Mouse (Mus musculus): ENCODE measurements at regions not wholly inside any gene's neighbourhood (a gene's known extent, or its start where the extent isn't known, plus 50 kb on each side); places are given as distances from the start of the nearest gene placed in this dataset.
"Not testable (repeated sequence)": the region's sequence is repeated elsewhere in the genome, so short reads cannot be mapped to it uniquely, and the experiment has no call there.

DNA sequence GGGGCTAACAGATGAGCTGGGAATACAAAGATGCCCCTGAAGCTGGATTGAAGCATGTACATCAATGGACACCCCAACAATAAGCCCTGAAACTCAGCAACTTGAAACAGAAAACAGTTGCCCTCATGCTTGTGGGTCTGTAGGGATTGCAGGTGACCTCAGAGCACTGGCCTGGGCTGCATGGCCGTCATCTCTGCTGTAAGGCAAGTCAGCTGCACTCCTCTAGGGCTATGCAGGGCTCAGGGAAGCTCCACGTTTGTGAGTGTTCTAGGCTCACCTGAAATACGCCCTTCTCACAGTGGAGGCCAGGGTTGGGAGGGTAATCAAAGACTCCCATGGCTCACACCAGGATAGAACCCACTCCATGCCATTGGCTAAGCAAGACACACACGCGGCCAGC is 292.2 kb upstream of the Kdm8 start:
- in situ Hi-C loops (cut with MseI, MboI) = no loop called here

DNA sequence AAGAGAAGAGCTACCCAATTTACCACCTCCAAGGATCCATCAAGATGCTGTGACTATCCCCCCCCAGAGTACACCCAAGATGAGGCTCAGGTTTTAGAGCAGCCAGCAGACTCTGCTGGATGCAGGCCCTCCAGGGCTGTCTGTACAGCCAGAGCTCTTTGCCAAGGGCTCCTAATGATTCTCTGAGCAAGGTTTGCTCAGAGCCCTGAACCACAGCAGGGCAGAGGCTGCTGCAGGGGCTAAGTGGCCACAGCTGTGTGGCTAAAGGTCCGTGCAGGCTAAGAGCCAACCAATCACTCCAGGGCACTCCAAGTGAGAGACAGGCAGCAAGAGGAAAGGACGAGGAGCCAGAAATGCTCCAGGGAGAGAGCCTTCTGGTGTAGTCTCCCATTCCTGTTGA is 289.2 kb upstream of the Kdm8 start:
- in situ Hi-C loops (cut with MseI, MboI) = no loop called here

DNA sequence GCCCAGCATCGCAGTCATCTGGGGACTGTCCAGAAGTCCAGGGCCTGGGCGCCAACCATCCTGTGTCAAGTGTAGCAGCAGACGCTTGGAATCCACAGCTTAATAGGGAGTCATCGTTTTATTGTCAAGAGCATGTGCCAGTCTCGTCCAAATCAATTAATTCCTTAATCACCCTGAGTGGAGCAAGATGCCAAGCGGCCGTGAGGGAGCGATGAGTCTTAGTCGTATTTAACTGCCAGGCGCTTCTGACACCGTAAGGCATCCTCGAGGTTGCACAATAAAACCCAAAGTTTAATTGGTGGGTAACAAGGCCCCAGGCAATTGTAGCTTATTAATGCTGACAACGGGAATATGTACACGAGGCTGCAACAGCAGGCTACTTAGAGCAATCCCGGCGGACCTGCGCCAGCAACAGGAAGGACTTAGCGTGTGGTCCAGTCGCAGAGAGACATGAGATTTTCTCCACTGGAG is 277.6 kb upstream of the Kdm8 start:
- in situ Hi-C loops (cut with MseI, MboI) = no loop called here

DNA sequence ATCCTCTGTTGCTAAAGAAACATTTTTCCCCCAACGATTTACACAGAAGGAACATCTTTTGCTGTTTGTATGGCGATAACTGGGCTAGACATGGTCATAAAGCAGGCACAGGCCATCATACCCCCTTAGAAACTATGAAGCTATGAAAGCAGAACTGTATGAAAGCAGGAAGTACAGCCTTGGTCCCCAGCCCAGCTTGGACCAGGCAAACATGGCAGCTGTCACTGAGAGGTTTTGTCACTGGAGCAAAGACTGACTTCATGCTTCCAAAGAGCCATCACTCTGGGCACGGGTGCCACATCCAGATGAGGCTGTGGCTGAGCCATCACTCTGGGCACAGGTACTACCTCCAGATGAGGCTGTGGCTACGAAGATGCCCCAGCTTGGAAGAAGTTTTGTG is 276.8 kb upstream of the Kdm8 start:
- in situ Hi-C loops (cut with MseI, MboI) = no loop called here

DNA sequence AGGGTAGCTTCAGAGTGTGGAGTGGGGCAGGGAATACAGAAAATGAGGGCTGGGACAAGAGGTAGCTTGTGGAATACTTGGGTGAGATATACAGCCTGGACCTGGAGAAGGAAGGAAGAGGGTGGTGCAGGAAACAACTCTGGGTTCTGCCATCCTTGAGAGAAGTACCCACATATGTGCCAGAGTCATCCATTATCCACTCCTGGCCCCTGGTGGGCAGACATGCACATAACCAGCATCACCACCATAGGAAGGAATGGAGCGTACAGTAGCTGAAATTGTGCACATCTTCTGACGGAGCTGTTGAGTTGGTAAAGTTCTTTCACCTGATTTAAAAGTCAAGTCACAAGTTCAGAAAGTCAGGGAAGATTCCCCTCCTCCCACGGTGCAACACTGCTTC is 262.9 kb upstream of the Kdm8 start:
- in situ Hi-C loops (cut with MseI, MboI) = no loop called here

DNA sequence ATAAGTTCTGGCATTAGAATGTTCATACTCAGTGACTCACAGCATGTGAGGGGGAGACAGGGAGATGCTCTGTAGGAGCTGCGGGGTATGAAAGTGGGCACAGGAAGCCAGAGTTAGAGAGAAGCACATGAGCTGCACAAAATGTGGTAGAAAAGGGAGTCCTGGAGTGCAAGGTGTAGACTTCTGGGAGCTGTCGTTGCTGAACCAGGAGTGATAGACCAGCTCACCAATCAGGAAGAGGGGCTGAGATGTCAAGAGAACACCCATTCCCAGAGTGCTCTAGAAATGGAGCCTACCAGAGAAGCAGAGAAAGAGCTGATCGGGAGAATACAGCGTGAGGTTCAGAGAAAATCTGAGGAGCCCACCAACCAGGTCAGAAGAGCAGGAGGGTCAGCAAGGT is 262.2 kb upstream of the Kdm8 start:
- in situ Hi-C loops (cut with MseI, MboI) = no loop called here

DNA sequence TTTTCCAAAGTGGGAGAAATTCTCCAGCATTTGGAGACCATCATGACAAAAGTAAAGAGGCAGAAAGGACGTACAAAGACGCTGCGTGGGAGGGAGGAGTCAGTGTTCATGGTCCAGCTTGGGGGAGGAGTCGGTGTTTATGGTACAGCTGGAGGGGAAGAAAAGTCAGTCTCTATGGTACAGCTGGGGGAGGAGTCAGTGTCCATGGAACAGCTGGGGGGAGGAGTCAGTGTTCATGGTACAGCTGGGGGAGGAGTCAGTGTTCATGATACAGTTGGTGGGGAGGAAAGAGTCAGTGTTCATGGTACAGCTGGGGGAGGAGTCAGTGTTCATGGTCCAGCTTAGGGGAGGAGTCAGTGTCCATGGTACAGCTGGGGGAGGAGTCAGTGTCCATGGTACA is 261.5 kb upstream of the Kdm8 start:
- in situ Hi-C loops (cut with MseI, MboI) = not testable (repeated sequence)

DNA sequence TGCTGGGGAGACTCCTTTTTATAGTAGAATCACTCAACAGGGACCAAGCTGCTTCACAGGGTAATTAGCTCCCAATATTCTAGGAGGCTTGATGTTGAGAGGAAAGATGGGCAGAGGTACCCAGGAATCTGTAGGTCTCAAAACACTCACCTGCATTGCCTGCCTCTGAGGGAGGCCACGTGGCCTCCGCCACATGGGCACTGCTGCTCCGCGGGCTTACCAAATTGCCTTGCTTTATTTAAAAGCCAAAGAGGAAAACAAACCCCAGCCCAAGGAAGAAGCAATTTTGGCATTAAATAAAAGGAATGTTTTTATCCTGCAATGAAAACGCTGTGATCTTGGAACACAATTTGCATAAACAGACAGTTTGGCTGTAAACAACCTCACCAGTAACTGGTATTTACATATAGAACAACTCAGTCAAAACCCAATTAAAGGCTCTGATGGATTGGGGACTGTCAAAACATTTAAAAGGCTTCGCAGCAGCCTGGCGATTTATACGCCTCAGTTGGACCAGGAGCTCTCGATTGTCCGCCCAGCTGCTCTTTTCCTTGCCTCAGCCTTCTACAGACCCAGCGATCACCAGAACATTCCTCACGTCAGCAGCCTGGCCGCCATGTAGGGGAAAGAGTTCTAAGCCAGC is 259.3 kb upstream of the Kdm8 start:
- in situ Hi-C loops (cut with MseI, MboI) = no loop called here

DNA sequence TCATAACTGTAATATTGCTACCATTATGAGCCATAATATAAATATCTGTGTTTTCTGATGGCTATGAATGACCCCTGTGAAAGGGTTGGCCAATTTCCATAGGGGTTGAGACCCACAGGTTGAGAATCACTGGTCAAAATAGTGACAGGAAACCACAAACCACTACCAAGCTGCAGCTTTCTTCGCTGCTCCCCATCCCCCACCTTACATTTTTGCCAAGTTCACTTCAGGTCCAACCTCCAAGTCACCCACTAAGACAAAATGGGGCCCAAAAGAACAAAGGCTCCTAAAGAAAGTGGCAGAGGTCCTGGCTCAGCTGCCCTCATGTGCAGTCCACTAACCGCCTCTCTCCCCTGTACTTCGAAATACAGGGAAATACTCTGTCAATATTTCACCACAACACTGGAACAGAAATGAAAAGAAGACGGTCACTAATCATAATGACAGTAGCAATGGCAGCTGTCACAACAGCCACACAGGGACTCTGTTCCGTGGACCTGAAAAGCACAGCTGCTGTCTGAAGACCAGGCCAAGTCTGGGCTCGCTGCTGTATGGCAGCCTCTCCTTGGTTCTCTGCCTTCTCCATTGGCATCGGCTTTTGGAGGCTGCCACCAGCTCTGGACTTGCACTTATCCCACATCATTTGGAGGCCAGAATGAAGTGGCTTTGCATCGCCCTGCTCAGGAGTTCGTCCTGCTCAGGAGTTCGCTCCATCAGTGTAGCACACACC is 257.3 kb upstream of the Kdm8 start:
- in situ Hi-C loops (cut with MseI, MboI) = no loop called here

DNA sequence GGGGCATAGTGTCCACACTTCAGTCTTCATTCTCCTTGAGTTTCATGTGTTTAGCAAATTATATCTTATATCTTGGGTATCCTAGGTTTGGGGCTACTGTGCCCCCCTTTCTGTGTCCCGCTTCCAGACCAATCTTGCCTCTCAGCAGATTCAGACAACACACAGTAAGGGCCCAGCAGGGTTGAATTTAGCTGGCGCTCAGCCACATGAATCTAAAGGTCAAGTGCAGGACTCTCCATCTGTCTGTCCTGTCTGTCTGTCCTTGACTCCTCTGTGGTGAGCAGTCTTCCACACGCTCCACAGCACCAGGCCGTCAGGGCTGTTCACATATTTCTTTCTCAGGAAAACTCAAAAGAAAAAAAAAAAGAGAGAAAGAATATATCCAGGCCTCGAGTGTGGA is 255.5 kb upstream of the Kdm8 start:
- in situ Hi-C loops (cut with MseI, MboI) = no loop called here

DNA sequence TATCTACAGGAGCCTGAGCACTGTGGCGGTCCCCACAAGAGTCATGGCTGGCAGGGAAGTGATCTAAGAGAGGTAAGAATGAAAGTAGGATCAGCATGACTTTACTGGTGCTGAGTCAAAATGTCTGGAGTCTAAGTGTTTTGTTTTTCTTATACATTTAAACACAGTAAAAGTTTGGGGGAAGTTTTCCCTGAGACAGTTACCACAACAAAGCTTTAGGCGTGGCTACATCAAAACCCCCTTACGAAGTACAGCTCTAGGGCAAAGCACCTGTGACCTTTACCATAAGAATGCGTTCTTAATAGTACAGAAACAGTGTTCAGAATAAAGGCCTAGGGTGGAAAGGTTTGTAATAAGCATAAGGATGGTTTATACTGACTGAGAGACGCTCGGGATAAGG is 254.4 kb upstream of the Kdm8 start:
- in situ Hi-C loops (cut with MseI, MboI) = no loop called here

DNA sequence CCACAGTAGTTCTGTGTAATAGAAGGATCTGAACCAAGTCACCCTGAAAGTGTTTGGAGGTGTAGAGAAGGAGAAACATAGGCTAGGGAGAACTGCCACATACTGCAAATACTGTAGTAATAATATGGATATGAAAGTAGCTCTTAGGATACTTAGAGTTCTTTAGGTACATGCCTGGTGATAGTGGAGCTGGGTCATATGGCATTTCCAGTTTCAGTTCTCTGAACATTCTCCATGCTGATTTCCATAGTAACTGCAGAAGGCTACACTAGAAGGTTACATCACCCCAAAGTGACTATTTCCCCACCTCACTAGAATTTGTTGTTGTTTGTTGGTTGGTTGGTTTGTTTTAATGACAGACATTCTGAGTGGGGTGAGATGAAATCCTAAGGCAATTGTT is 253.2 kb upstream of the Kdm8 start:
- in situ Hi-C loops (cut with MseI, MboI) = no loop called here

DNA sequence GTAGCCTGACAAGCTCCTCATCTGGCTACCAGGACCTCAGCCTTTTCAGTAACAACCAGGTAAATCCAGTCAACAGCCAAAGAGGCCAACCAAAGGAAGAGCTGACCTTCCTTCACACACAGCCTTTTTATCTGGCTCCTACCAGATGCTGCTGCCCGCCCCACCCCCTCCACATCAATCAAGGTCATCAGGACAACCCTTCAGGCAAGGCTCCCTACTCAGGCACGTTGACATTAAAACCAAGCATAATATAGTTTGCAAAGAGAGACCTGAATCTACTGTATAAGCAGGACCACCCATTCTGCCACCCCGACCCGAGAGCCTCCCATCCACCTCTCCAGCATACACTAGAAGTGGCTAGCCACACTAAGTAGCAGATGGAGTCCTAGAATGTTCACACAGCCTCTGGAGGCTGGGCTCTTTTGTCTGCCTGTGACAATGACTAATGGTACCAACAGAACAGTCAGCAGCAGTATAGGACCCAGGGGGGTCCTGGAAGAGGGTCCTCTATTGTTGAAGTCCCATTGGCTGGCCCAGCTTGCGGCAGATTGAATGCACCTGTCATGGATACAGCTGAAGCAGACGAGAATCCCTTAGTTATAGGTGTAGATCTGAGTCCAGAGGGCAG is 233.0 kb upstream of the Kdm8 start:
- in situ Hi-C loops (cut with MseI, MboI) = no loop called here

DNA sequence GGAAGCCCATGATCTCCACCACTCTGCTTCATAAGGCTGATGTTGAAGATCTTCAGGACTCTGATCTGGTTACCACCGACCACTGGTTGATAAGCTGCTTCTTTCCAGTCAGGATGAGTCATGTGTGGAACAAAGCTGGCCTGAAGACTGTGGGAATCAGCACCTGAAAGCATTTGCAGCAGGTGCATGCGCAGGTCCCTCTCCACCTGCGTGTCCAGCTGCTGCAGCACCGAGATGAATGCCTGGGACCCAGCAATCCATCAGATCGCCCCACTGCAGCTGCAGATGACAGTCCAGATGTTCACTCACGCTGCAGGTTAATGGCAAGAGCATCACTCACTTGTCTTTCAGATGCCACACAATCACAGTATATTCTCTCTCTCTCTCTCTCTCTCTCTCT is 230.4 kb upstream of the Kdm8 start:
- in situ Hi-C loops (cut with MseI, MboI) = no loop called here

DNA sequence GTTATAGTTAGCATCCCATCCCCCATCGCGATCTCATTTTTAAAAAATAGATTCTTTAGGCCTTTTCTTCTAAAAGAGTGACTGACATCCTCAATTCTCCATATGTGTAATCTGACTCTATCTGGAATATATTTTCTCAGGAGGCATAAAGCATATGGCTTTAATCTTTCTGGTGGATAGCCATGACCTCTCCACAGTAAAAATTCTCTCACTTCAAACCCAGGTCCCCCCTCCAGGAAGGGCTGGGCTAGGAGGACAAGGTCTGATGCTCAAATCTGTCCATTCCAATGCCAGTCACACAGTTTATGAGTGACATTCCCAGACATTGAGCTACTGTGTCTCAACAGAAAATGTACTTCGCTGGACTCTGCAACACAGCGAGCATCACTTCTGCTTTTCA is 226.8 kb upstream of the Kdm8 start:
- in situ Hi-C loops (cut with MseI, MboI) = no loop called here

DNA sequence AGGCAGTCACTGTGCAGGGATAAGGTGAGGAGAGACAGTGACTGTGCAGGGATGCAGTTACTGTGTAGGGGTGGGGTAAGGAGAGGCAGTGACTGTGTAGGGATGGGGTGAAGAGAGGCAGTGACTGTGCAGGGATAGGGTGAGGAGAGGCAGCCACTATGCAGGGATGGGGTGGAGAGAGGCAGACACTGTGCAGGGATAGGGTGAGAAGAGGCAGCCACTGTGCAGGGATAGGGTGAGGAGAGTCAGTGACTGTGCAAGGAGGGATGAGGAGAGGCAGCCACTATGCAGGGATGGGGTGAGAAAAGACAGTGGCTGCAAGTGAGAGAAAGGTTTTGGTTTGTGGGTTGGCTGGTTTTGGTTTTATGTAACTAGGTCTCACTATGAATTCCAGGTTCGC is 221.8 kb upstream of the Kdm8 start:
- in situ Hi-C loops (cut with MseI, MboI) = no loop called here

DNA sequence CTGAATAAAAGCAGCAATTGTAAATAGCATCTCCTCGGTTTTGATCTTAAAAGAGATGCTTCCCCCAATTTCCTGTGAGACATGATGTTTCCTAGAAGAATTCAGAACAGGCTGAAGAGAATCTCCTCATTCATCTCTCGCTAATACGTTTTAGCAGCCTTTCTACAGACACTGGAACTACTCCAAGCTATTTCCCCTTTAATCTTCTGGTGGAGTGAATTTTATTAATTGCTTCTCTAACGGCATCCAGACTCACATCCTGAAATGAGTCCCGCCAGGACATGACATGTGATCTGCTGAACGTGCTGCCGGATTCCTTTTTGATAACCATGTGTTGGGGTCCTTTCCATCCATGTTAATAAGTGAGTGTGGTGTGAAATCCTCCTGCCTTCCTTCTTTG is 209.6 kb upstream of the Kdm8 start:
- in situ Hi-C loops (cut with MseI, MboI) = no loop called here

DNA sequence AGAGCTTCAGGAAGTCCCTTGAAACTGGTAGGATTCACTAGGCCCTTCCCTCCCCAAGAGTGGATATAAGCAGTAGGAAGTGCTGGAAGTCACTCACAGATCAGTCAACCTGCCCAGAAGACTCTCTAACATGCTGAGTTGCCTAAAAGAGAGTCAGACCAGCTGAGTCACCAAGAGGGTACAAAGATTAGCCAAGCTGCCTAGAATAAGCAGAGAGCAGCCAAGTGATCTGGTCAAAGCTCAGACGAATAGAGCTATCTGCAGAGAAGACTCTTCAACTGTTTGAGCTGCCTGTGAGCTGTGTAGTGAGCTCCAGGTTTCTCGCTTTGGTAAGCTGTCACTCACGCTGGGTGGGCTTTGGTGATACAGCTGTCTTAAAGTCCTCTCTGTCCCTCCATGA is 207.4 kb upstream of the Kdm8 start:
- in situ Hi-C loops (cut with MseI, MboI) = no loop called here

DNA sequence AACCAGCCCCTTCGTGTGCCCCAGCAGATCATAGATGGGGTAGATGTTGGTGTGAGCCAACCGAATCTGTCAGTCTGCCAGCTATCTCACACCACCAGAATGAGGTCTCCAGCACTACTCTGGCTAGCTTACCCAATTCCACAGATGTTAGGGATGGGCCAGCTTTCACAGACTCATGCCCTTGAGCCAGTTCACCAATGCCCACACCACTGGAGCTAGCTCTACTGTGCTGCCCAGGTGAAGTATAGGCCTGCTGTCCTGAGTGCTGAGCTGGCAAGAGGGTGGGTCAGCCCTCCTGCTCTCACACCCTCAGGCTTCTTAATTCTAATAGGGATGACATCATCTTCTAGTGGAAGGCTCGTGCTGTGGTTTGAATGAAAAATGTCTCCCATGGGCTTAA is 201.5 kb upstream of the Kdm8 start:
- in situ Hi-C loops (cut with MseI, MboI) = no loop called here

DNA sequence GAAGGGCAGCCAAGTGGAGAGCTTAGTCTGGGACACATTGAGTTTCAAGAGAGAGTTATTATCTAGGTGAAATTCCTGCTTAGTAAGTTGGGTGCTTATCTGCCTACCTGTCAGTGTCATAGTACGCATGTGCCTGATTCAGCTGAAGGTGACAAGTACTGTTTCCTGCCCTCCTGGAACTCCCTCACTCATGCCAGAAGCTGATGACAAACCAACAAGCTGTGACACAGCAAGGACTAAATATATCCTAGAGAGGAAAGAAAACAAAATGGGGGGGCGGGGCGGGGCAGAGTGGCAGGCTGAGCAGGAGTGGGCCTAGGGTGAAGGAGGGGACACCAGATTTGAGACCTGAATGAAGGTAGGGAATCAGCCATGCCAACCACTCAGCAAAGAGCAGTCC is 196.1 kb upstream of the Kdm8 start:
- in situ Hi-C loops (cut with MseI, MboI) = no loop called here

DNA sequence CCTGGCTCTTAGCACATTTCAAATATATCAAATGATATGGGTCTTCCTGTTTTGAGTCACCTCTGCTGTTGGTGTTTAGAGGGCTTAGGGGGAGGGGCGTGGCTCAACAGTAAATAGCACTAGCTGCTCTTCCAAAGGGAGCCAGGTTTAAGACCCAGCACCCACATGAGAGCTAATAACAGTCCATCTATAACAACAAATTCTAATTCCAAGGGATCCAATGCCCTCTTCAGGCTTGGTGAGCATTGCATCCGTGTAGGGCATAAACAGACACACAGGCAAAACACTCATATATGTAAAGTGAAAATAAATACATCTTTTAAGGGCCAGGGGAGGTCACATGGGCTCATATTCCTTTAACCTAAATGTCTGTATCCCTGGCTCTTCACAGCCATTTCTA is 194.1 kb upstream of the Kdm8 start:
- in situ Hi-C loops (cut with MseI, MboI) = no loop called here

DNA sequence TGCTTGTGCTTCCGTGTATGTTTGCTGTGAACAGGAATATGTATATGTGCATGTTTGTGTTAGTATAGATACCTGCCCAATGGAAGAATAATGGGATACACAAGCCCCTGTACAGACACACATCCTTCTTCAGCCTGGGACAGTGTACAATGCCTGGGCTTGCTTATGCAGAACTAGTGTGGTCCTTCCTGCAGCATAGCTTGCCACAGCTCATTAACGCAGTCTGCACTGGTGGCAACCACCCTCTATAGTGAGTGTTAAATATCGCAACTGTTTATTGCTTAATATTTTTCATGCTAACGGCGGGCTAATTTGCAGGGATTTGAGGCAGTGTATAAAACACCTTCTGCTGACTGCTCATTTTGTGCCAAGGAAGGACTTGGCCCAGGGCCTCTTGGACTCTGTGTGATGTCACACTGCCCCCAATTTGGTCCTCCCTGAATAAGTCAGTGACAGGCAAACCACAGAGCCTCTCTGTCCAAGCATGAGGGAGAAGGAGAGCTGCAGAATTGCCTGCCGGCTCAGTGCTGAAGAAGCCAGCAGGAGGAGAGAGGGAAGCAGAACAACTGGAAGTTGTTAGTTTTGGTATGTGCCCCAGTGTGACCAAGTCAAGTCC is 193.4 kb upstream of the Kdm8 start:
- in situ Hi-C loops (cut with MseI, MboI) = no loop called here

DNA sequence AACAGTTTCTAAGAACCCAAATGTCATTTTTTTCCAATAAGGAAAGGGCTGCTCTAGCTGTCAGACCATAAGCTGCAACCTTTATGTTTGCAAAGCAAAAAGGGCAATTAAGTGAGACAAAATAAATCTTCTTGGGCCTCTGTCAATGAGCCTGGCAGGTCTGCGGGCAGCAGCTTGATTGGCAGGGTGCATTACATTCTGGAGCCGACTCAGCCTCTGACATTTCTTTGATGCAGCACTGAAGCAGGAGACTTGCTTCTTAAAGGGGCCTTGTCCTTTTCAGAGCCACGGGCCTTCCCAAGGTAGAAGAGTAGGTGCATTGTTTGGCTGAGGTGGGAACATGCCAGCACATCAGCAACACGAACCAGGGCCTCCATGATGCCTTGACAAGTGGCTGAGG is 190.2 kb upstream of the Kdm8 start:
- in situ Hi-C loops (cut with MseI, MboI) = no loop called here

All from mouse trophoblast stem cell (cell line).